Mouse (Mus musculus) thymus, postnatal 0 days (tissue): Measurements from ENCODE around the gene Hccs. TPM values are rescaled to one million over a fixed set of nuclear protein-coding genes. Genes with fewer than 3 reads are reported as not detected.
"Not testable (repeated sequence)": the region's sequence is repeated elsewhere in the genome, so short reads cannot be mapped to it uniquely, and the experiment has no call there.

Experiments used
- DNase-seq: peaks from one replicate; pipeline ENCODE4 v3.0.0-alpha.2; 2015; ENCODE audit warnings: low spot score
- polyA plus RNA-seq: library from polyadenylated mRNA; unstranded; fragments of >200 nt; fragmentation: Nextera tagmentation; extraction: Ambion mirVana; gene quantifications from 2 replicates; pipeline ENCODE4 v1.2.1, GENCODE M21; 2015

The Hccs gene
- 49.5 and 52.4 TPM in 2 replicates for polyA plus RNA-seq

- DNase-seq = peak; percentile 89
Measured at GRCm38 (mm10) chrX:169319945-169320667, at the start of gene Hccs. TSS of gene Hccs (minus strand) at chrX:169320372.

DNA sequence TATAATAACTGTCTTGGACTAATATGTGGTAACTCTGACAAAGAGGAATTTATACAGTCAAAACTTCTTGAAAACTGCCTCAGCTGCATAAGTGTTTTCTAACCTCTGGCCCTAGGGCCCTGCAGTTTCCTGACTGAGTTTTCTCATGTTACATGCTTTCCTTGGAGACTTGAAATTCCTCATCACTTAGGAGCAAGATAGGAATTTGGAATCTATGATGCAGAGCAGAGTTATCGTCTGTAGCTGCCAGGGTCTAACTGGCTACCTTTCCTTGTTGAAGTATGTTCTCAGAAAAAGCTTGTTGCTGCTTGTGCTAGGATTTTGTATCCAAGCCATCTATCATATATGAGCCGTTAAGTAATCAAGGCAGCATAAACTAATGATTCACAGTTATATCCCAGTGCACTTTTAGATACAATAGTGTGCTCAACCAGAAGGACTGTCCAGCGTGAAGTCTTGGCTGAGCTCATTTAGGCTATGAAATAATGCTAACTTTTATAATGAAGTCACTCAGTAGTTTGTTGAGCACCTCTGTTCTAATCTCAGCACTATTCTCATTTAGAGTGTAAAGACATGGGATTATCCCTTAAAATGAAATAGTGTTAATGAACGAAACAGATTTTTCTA is 37.1 kb upstream of the Hccs start:
- no peak for DNase-seq

DNA sequence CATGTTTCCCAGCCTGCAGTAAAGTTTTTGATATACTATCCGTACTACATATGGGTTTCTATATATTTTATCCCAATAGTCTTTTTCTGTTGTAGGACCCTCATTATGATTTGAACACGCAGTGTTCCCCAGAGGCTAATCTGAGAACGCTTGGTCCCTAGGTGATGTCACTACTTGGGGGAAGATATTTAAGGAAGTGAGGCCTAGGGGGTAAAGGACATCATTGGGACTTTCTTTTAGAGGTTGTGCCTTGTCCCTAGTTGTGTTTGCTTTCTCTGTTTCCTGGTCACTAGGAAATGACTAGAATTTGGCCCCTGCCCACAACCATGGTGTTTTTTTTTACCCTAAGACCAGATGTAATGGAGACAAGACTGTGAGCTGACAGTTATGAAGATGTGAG is 18.0 kb upstream of the Hccs start:
- no peak for DNase-seq

DNA sequence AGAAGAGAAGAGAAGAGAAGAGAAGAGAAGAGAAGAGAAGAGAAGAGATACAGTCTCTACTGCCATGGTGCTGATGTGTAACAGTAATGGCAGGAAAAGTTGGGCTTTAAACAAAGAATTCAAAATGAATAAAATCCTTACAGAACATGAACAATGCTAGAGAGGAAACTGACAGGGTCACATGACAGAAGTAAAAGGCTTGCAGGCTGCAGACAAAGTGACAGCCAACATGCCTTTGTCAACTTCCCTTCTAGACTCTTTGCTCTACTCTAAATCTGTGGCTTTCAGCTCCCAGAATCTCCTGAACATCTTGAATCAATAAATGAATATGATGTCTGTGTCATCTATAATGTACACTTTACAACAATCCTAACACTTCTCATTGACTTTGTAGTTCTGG is 17.4 kb upstream of the Hccs start:
- DNase-seq = no peak

DNA sequence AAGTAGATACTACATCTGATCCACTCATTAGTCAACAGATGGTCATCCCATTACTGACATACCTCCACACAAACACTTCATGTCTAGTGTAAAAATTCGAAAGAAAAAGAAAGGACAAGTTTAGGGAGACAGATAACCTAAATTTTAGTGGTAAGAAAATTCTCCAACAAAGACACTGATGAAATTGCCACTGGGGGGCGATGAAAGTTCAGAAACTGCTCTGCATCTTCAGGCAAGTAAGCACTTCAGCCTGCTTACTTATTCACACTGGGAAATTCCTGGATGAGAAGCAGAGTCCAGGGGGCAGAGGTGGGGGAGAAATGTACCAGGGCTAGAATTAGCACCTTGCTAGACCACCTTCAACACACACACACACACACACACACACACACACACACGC is 12.1 kb upstream of the Hccs start:
- peak; percentile 14 for DNase-seq

- no peak for DNase-seq
Measured at GRCm38 (mm10) chrX:169325929-169326595, 5.9 kb upstream of the Hccs start.

DNA sequence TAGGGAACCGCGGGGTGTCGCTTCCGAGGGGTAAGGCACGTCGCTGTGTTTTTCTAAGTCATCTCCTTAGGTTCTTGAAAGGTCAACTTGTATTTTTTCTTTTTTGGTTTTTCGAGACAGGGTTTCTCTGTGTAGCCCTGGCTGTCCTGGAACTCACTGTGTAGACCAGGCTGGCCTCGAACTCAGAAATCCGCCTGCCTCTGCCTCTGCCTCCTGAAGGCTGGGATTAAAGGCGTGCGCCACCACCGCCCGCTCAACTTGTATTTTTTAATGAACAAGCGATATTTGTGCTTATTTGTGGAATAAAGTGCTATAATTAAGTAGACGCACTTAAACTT is 465 bp upstream of the Hccs start:
- not testable (repeated sequence) for DNase-seq

- peak; percentile 7 for DNase-seq
Measured at GRCm38 (mm10) chrX:169319066-169319760, 959 bp downstream of the Hccs start.

DNA sequence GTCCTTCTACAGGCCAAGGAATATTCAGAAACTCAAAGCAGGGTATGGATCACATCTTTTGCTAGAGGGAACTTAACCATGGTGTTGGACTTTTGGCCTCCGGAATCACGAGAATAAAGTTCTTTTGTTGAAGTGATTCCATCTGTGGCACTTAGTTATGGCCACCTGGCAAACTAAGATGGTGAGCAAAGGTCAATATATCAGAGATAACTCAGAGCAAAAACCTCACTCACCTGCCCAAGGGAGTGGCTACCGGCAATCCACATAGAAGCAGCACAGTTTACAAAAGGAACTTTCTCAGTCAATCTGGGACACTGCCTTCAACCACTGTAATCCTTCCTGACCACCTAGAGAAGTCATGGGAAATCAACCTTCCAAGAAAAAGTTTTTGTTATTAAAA is 11.6 kb downstream of the Hccs start:
- no peak for DNase-seq

DNA sequence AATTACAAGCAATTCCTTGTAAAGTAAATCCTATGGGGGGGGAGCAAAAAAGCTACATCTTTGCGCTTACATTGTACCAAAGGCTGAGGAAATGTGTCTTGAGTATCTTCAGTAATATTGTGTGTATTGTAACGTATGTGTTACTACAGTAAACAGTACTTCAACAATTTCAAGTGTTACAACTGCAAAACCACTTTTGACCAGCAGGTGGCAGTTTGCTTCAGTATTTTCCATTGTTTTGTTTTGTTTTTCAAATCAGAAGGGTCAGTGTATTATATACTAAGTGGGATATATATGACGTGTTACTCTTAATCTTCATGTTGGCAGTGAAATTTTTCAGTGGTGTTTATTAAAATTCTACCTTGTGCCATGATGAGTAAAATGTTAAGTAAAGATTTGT is 16.2 kb downstream of the Hccs start:
- DNase-seq = peak; percentile 47

- no peak for DNase-seq
Measured at GRCm38 (mm10) chrX:169302271-169303045, 17.7 kb downstream of the Hccs start.

- no peak for DNase-seq
Measured at GRCm38 (mm10) chrX:169299579-169299978, 20.6 kb downstream of the Hccs start.

GRCm38 (mm10) chrX:169263433-169264172 is 56.6 kb downstream of the Hccs start:
- no peak for DNase-seq

- no peak for DNase-seq
Measured at GRCm38 (mm10) chrX:169262212-169262611, 58.0 kb downstream of the Hccs start.

DNA sequence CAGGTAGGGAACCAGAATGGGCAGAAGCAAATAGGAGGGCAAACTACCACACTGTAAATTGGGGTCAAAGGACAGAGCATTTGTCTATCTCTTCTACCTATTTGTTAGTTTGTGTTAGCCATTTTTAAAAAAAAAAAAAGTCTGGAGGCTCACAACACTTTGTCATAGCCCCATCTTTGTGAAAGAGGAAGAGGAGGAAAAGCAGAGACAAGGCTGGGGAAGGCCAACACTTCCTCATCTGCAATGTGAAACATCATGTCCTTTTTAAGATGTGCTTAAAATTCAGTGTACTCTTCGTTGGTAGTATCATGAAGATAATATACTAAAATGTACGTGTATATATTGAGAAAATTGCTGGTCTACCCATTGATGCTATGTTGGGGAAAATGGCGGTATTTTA is 59.1 kb downstream of the Hccs start:
- no peak for DNase-seq

GRCm38 (mm10) chrX:169256741-169257140 is 63.4 kb downstream of the Hccs start:
- no peak for DNase-seq

DNA sequence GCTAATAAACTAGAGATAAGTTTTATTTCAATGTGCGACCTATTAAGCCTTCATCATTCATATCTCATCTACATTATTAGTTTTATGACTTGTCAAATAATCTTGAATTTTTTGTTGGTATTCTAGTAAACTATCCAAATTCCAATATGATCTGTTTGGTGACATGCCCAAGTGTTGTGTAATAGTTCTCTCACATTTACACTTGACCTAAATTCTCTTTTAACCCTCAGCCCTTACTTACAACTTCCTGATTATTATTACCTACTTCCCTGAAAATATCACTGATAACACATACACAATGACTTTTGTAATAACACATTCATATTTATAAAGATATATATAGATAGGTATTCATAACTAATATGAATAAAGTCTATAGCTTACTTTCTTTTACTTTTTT is 64.3 kb downstream of the Hccs start:
- DNase-seq = no peak

- DNase-seq = no peak
Measured at GRCm38 (mm10) chrX:169222357-169223062, 97.7 kb downstream of the Hccs start.

GRCm38 (mm10) chrX:169220064-169220463 is 100.1 kb downstream of the Hccs start:
- no peak for DNase-seq

GRCm38 (mm10) chrX:169210019-169210418 is 110.2 kb downstream of the Hccs start:
- DNase-seq = no peak
